Mouse (Mus musculus): ENCODE data around the gene Ugt1a10. TPM values are rescaled to one million over a fixed set of nuclear protein-coding genes. Genes with fewer than 3 reads are reported as not detected.

The Ugt1a10 gene
- polyA plus RNA-seq, 1 experiment from 2014 or later: 0.14 TPM

DNA sequence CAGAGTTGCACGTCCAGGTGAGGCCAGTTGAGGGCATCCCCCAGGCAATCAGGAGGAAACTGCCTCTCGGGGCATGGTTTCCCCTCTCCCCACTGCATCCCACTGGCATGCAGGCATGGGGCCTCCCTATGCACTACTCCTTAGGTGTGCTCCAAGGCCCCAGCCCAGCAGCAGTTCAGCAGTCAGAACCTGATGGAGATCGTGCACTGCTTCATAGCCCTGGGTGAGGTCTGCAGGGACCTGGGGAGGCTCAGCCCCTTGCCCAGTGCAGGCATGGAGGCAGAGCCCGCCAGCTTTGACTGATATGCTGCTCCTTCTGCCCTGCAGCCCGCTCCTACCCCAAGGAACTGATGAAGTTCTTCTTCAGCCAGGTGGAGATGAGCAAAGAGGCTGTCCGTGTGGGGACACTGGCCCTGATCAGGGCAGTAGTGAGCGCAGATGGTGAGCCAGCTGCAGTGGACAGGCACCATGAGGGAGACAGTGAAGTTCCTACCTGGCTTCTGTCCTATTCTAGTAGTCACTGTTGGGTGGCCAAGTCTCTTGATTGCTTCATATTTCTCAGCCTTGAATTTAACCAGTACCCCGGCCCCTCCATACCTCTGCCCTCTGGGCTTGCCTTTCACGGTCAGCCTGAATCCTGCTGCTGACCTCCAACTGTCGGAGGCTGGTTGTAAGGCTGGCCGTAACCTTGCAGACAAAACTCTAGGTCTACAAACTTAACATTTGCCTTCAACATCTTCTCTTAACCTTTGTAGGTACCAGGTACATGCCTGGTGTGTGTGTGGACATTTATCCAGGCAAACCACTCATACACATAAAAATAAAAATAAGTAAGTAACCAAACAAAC lies 180.1 kb downstream of the Ugt1a10 start:
- DNase-seq (ENCODE audit: low read depth, low spot score) (no peak), ATAC-seq (no peak)
- CTCF ChIA-PET: interaction anchor here (1.0 to 1.4 kb wide), 4 partner anchors 12 to 22 kb away, joined by 3 read pairs; no protein-coding TSS in a partner anchor
- TF ChIP-seq CTCF (IDR thresholded peaks at IDR 0.05): no peak
- H3K27me3 ChIP-seq: no peaks in the 10 kb centered on the region
- in situ Hi-C loops (cut with MboI; ENCODE audit: low pct_unique_long_range_greater_than_20kb): no loop called here
- POLR2A ChIA-PET: interaction anchor here (0.6 to 1.0 kb wide), 2 partner anchors 15 to 42 kb away, joined by 4 read pairs; partner anchors contain the start of gene Hjurp

GRCm38 (mm10) chr1:88235894-88236415 lies 180.8 kb downstream of the Ugt1a10 start:
- ChIA-PET CTCF (interaction anchor here (0.9 to 1.4 kb wide), 5 partner anchors 13 to 21 kb away, joined by 3 to 5 read pairs (median 3); no protein-coding TSS in a partner anchor), POLR2A (interaction anchor here (0.5 to 1.0 kb wide), 3 partner anchors 14 to 108 kb away, joined by 3 to 4 read pairs (median 4); partner anchors contain the start of gene Hjurp)
- no peak for DNase-seq (ENCODE audit: low read depth, low spot score)
- no peak for TF ChIP-seq CTCF (IDR thresholded peaks at IDR 0.05)
- ATAC-seq: no peak
- H3K27me3 ChIP-seq: no peaks in the 10 kb centered on the region
- in situ Hi-C loops (cut with MboI; ENCODE audit: low pct_unique_long_range_greater_than_20kb): no loop called here

GRCm38 (mm10) chr1:88237311-88237710 lies 182.1 kb downstream of the Ugt1a10 start:
- ChIA-PET CTCF (interaction anchor here (1.1 to 1.4 kb wide), 2 partner anchors 12 to 40 kb away, joined by 5 read pairs; partner anchors contain the start of genes Hjurp and Trpm8), POLR2A (no interaction called here)
- H3K27me3 ChIP-seq: no peaks in the 10 kb centered on the region
- ATAC-seq (no peak), DNase-seq (ENCODE audit: low read depth, low spot score) (no peak)
- in situ Hi-C loops (cut with MboI; ENCODE audit: low pct_unique_long_range_greater_than_20kb): no loop called here
- TF ChIP-seq CTCF (IDR thresholded peaks at IDR 0.05): no peak

- ChIA-PET POLR2A (no interaction called here), CTCF (no interaction called here)
- ATAC-seq (no peak), DNase-seq (ENCODE audit: low read depth, low spot score) (no peak)
- H3K27me3 ChIP-seq: no peaks in the 10 kb centered on the region
- in situ Hi-C loops (cut with MboI; ENCODE audit: low pct_unique_long_range_greater_than_20kb): no loop called here
- TF ChIP-seq CTCF (IDR thresholded peaks at IDR 0.05): no peak
Measured at GRCm38 (mm10) chr1:88238771-88239170, 183.6 kb downstream of the Ugt1a10 start.

- ChIA-PET CTCF (no interaction called here), POLR2A (no interaction called here)
- H3K27me3 ChIP-seq: no peaks in the 10 kb centered on the region
- TF ChIP-seq CTCF (IDR thresholded peaks at IDR 0.05): no peak
- ATAC-seq (no peak), DNase-seq (ENCODE audit: low read depth, low spot score) (no peak)
- in situ Hi-C loops (cut with MboI; ENCODE audit: low pct_unique_long_range_greater_than_20kb): no loop called here
Measured at GRCm38 (mm10) chr1:88240072-88240471, 184.9 kb downstream of the Ugt1a10 start.

DNA sequence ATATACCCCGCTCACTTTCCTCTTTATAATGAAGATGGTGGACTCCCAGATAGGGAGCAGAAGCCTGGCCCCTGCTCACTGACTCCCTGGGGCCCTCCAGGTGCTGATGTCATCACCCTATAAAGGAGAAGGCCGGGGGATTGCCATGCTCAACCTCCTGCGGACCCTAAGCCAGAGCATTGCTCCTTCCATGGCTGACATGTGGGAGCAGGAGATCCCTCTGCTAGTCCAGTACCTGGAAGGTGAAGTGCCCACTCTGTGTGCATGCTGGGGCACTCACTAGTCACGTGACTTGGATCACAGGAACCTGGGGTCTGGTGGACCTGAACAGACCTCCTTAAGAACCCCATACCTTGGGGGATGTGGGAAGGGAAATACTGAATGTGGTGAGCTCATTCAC lies 185.4 kb downstream of the Ugt1a10 start:
- H3K27me3 ChIP-seq: no peaks in the 10 kb centered on the region
- no peak for TF ChIP-seq CTCF (IDR thresholded peaks at IDR 0.05)
- CTCF ChIA-PET: no interaction called here
- in situ Hi-C loops (cut with MboI; ENCODE audit: low pct_unique_long_range_greater_than_20kb): no loop called here
- POLR2A ChIA-PET: no interaction called here
- DNase-seq (ENCODE audit: low read depth, low spot score) (no peak), ATAC-seq (no peak)

- ChIA-PET CTCF (interaction anchor here (1.6 to 1.8 kb wide), 2 partner anchors 8 to 13 kb away, joined by 4 to 6 read pairs; no protein-coding TSS in a partner anchor), POLR2A (no interaction called here)
- no peak for DNase-seq (ENCODE audit: low read depth, low spot score)
- no peak for TF ChIP-seq CTCF (IDR thresholded peaks at IDR 0.05)
- in situ Hi-C loops (cut with MboI; ENCODE audit: low pct_unique_long_range_greater_than_20kb): no loop called here
- H3K27me3 ChIP-seq: no peaks in the 10 kb centered on the region
- ATAC-seq: no peak
Measured at GRCm38 (mm10) chr1:88243861-88244260, 188.7 kb downstream of the Ugt1a10 start.

- DNase-seq (ENCODE audit: low read depth, low spot score): no peak
- in situ Hi-C loops (cut with MboI; ENCODE audit: low pct_unique_long_range_greater_than_20kb): no loop called here
- TF ChIP-seq CTCF (IDR thresholded peaks at IDR 0.05): no peak
- POLR2A ChIA-PET: interaction anchor here (1.2 kb wide), 1 partner anchor 16 kb away, joined by 3 read pairs; no protein-coding TSS in a partner anchor
- ATAC-seq: no peak
- CTCF ChIA-PET: no interaction called here
- H3K27me3 ChIP-seq: no peaks in the 10 kb centered on the region
Measured at GRCm38 (mm10) chr1:88245881-88246280, 190.7 kb downstream of the Ugt1a10 start.

DNA sequence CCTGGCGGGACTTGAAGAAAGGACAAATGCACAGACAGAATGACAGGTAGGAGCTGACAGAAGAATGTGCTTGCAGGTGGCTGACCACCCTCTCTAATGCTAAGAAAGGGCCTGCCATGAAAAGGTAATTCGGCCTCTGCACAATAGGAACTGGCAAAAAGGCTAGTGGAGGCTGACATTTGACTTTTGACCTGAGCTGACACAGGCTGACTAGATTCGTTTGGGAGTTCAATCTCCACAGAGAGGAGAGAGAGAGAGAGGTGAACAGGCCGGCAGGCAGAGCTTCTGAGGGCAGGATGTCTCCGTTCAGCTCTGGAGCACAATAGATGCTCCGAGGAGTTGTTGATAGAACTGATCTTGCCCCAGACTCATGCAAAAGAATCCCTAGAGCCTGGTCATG lies 191.2 kb downstream of the Ugt1a10 start:
- no peaks in the 10 kb centered on the region for H3K27me3 ChIP-seq
- ATAC-seq (no peak), DNase-seq (ENCODE audit: low read depth, low spot score) (no peak)
- ChIA-PET CTCF (no interaction called here), POLR2A (interaction anchor here (1.2 kb wide), 1 partner anchor 15 kb away, joined by 3 read pairs; no protein-coding TSS in a partner anchor)
- in situ Hi-C loops (cut with MboI; ENCODE audit: low pct_unique_long_range_greater_than_20kb): no loop called here
- no peak for TF ChIP-seq CTCF (IDR thresholded peaks at IDR 0.05)

GRCm38 (mm10) chr1:88247660-88248059 lies 192.5 kb downstream of the Ugt1a10 start:
- no peak for ATAC-seq

GRCm38 (mm10) chr1:88248658-88249057 lies 193.5 kb downstream of the Ugt1a10 start:
- H3K27me3 ChIP-seq: no peaks in the 10 kb centered on the region
- POLR2A ChIA-PET: no interaction called here
- no peak for TF ChIP-seq CTCF (IDR thresholded peaks at IDR 0.05)
- DNase-seq (ENCODE audit: low read depth, low spot score) (no peak), ATAC-seq (no peak)
- CTCF ChIA-PET: interaction anchor here (1.1 to 1.9 kb wide), 7 partner anchors 7 to 87 kb away, joined by 3 to 6 read pairs (median 4); partner anchors contain the start of genes Hjurp, Trpm8 and Ugt1a1
- in situ Hi-C loops (cut with MboI; ENCODE audit: low pct_unique_long_range_greater_than_20kb): no loop called here

More at GRCm38 (mm10) chr1:88247660-88248059, 192.5 kb downstream of the Ugt1a10 start:
- no peak for TF ChIP-seq CTCF (IDR thresholded peaks at IDR 0.05)
- H3K27me3 ChIP-seq: no peaks in the 10 kb centered on the region
- DNase-seq (ENCODE audit: low read depth, low spot score): no peak
- ChIA-PET CTCF (interaction anchor here (0.7 to 1.8 kb wide), 5 partner anchors 8 to 86 kb away, joined by 3 to 6 read pairs (median 4); no protein-coding TSS in a partner anchor), POLR2A (no interaction called here)
- in situ Hi-C loops (cut with MboI; ENCODE audit: low pct_unique_long_range_greater_than_20kb): no loop called here

Data from Patski (cell line).